Mouse (Mus musculus): ENCODE measurements around the gene S100a3. TPM values are rescaled to one million over a fixed set of nuclear protein-coding genes. Genes with fewer than 3 reads are reported as not detected.

S100a3 gene
- total and polyA plus RNA-seq, 3 experiments: not detected

DNA sequence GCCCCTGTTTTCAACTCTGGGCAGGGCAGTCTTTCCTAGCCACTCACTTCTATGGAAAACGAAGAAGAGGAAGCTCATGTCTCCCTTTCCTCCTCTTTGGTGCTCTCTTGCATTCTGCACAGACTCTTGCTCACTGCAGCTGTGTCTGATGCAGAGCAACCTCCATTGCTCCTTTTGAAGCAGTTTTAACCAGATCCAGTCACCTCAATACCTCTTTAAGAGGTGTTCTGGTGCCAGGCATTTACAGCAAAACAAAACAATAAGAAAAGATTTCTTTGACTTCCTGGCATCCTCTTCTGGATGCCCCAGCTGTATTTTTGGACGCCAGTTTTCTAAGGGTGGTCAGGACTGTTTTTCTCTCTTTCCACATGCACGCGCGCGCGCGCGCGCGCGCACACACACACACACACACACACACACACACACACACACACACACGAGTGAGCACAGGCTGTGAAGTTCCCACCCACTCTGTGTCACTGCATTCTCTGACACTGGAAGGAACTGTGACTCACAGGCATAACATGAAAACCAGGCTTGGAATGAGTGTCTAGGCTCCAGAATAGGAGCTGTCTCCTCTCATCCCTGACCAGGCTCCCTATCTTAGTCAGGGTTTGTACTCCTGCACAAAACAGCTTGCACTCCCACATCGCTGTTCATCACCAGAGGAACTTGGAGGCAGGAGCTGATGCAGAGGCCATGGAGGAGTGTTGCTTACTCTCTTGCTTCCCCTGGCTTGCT lies 27.2 kb downstream of the S100a3 start:
- H3K27me3 ChIP-seq (replicated peaks): no peaks in the 10 kb centered on the region

GRCm38 (mm10) chr3:90589390-90589789 lies 29.0 kb downstream of the S100a3 start:
- no peak overlapping the region for H3K4me3 ChIP-seq (replicated peaks in 1 of 3; ENCODE audit: low read depth in 2 of 3, low read length in 2 of 3, poor library complexity in 1 of 3)
- in situ Hi-C loops (cut with MboI; ENCODE audit: low pct_ligation_motif_present, low pct_unique_long_range_greater_than_20kb, low sequenced_read_pairs) (no loop called here), dilution Hi-C loops (cut with MboI; ENCODE audit: extremely low pct_ligation_motif_present, extremely low pct_unique_long_range_greater_than_20kb, low sequenced_read_pairs) (no loop called here)
- no peak for TF ChIP-seq ZMIZ1 (IDR thresholded peaks at IDR 0.05; ENCODE audit: low read depth, low read length)
- TF ChIP-seq UBTF (IDR thresholded peaks at IDR 0.05; ENCODE audit: low read depth, low read length): no peak
- no peak for TF ChIP-seq JUN (IDR thresholded peaks at IDR 0.05; ENCODE audit: insufficient read depth, low read depth, low read length)
- no peak for TF ChIP-seq MAZ (IDR thresholded peaks at IDR 0.05; ENCODE audit: low read depth, low read length)
- TF ChIP-seq HCFC1 (IDR thresholded peaks at IDR 0.05; ENCODE audit: low read depth, low read length): no peak
- TF ChIP-seq EP300 (IDR thresholded peaks at IDR 0.05; ENCODE audit: low read length): no peak
- TF ChIP-seq GABPA (IDR thresholded peaks at IDR 0.05; ENCODE audit: insufficient replicate concordance, low read depth, low read length): no peak
- TF ChIP-seq RCOR1 (conservative IDR thresholded peaks at IDR 0.05; ENCODE audit: low read depth, low read length): no peak
- no peak for TF ChIP-seq ETS1 (conservative IDR thresholded peaks at IDR 0.05; ENCODE audit: low read depth, low read length)
- TF ChIP-seq MAFK (IDR thresholded peaks at IDR 0.05; ENCODE audit: insufficient replicate concordance, low read length): no peak
- TF ChIP-seq RAD21 (IDR thresholded peaks at IDR 0.05; ENCODE audit: low read depth, low read length): no peak
- no peak for TF ChIP-seq CHD1 (IDR thresholded peaks at IDR 0.05; ENCODE audit: low read depth, low read length)
- TF ChIP-seq MAX (IDR thresholded peaks at IDR 0.05; ENCODE audit: low read length): no peak
- TF ChIP-seq E2F4 (IDR thresholded peaks at IDR 0.05; ENCODE audit: insufficient replicate concordance, low read depth, low read length): no peak
- TF ChIP-seq NELFE (IDR thresholded peaks at IDR 0.05; ENCODE audit: low read depth, low read length): no peak
- no peak for TF ChIP-seq TBP (conservative IDR thresholded peaks at IDR 0.05; ENCODE audit: low read depth, low read length)
- TF ChIP-seq ELF1 (IDR thresholded peaks at IDR 0.05; ENCODE audit: low read depth, low read length): no peak
- no peaks in the 10 kb centered on the region for H3K36me3 ChIP-seq (replicated peaks in 1 of 2; ENCODE audit: control insufficient read depth in 1 of 2, insufficient read depth in 1 of 2, low read length in 1 of 2)
- peaks cover 17 to 39% of the 10 kb centered on the region in 2 experiments for H3K4me1 ChIP-seq (ENCODE audit: control insufficient read depth in 1 of 2, insufficient read depth in 2 of 2)
- no peaks in the 10 kb centered on the region for H3K79me2 ChIP-seq (replicated peaks; ENCODE audit: control insufficient read depth, extremely low read depth, insufficient read depth, poor library complexity, severe bottlenecking)
- no peak for DNase-seq (ENCODE audit: extremely low read depth)
- H3K9me3 ChIP-seq (replicated peaks; ENCODE audit: low read length): peaks cover 6% of the 10 kb centered on the region
- no peak overlapping the region for H3K4me2 ChIP-seq (ENCODE audit: insufficient read depth, low read depth, poor library complexity, severe bottlenecking)
- no peaks in the 10 kb centered on the region for H3K27me3 ChIP-seq (replicated peaks)
- H3K27ac ChIP-seq (ENCODE audit: insufficient read depth, low read depth): no peak overlapping the region
- no peak overlapping the region for H3K9ac ChIP-seq (ENCODE audit: insufficient read depth, low read depth)

More for the DNA sequence above, 27.2 kb downstream of the S100a3 start:
- DNase-seq (ENCODE audit: extremely low read depth): peak; percentile 42
- Histone ChIP-seq H3K4me3 (replicated peaks in 1 of 3; ENCODE audit: low read depth in 2 of 3, low read length in 2 of 3, poor library complexity in 1 of 3) (peak overlapping the region in 1 of 3 experiments; percentile 28), H3K79me2 (replicated peaks; ENCODE audit: control insufficient read depth, extremely low read depth, insufficient read depth, poor library complexity, severe bottlenecking) (no peaks in the 10 kb centered on the region), H3K27ac (ENCODE audit: insufficient read depth, low read depth) (no peak overlapping the region), H3K4me1 (ENCODE audit: control insufficient read depth in 1 of 2, insufficient read depth in 2 of 2) (peaks cover 23 to 50% of the 10 kb centered on the region in 2 experiments), H3K9ac (ENCODE audit: insufficient read depth, low read depth) (no peak overlapping the region), H3K9me3 (replicated peaks; ENCODE audit: low read length) (no peaks in the 10 kb centered on the region), H3K36me3 (replicated peaks in 1 of 2; ENCODE audit: control insufficient read depth in 1 of 2, insufficient read depth in 1 of 2, low read length in 1 of 2) (no peaks in the 10 kb centered on the region), H3K4me2 (ENCODE audit: insufficient read depth, low read depth, poor library complexity, severe bottlenecking) (peak overlapping the region; percentile 33)
- in situ Hi-C loops (cut with MboI; ENCODE audit: low pct_ligation_motif_present, low pct_unique_long_range_greater_than_20kb, low sequenced_read_pairs) (no loop called here), dilution Hi-C loops (cut with MboI; ENCODE audit: extremely low pct_ligation_motif_present, extremely low pct_unique_long_range_greater_than_20kb, low sequenced_read_pairs) (no loop called here)
- TF ChIP-seq ZMIZ1 (IDR thresholded peaks at IDR 0.05; ENCODE audit: low read depth, low read length): no peak
- peak; percentile 34; the same call in 1 of the 2 replicates for TF ChIP-seq NRF1 (IDR thresholded peaks at IDR 0.05; ENCODE audit: low read depth, low read length)
